Mouse (Mus musculus) hindbrain, embryonic 12.5 days (tissue): ENCODE results near the gene Galnt7. TPM values are rescaled to one million over a fixed set of nuclear protein-coding genes. Genes with fewer than 3 reads are reported as not detected.

ENCODE experiments used
- ATAC-seq: fragments of 200-750 bp; cut with Nextera tagmentation; 2 replicates; pipeline ENCODE4 v1.8.0; 2017; ENCODE audit warnings: moderate TSS enrichment; ENCODE audit not compliant: low FRiP score
- H3K27ac ChIP-seq: fragments of 300-500 bp; sonication (generic); 2 replicates; pipeline ENCODE4 v1.5.1; 2016; ENCODE audit warnings: mild to moderate bottlenecking
- H3K27me3 ChIP-seq: fragments of 300-500 bp; sonication (generic); 2 replicates; pipeline ENCODE4 v1.6.1; 2016; ENCODE audit warnings: mild to moderate bottlenecking
- H3K36me3 ChIP-seq: fragments of 300-500 bp; sonication (generic); 2 replicates; pipeline ENCODE4 v1.6.1; 2016; ENCODE audit warnings: mild to moderate bottlenecking
- H3K4me1 ChIP-seq: fragments of 300-500 bp; sonication (generic); 2 replicates; pipeline ENCODE4 v1.6.1; 2016
- H3K4me2 ChIP-seq: fragments of 300-500 bp; sonication (generic); replicated peaks from 2 replicates; pipeline ENCODE4 v1.6.1; 2016; ENCODE audit warnings: mild to moderate bottlenecking
- H3K4me3 ChIP-seq: fragments of 300-500 bp; sonication (generic); 2 replicates; pipeline ENCODE4 v1.5.1; 2016; ENCODE audit warnings: mild to moderate bottlenecking
- H3K9ac ChIP-seq: fragments of 300-500 bp; sonication (generic); 2 replicates; pipeline ENCODE4 v1.6.1; 2016; ENCODE audit warnings: mild to moderate bottlenecking, moderate library complexity
- H3K9me3 ChIP-seq: fragments of 300-500 bp; sonication (generic); replicated peaks from 2 replicates; pipeline ENCODE4 v1.6.1; 2016; ENCODE audit warnings: mild to moderate bottlenecking
- WGBS: fragments of 180-500 bp; shearing (Covaris S2); methylation state at CpG from one replicate; pipeline ENCODE4 v1.1.7; 2016; 5-methylcytosine and 5-hydroxymethylcytosine counted together
- polyA plus RNA-seq: library from polyadenylated mRNA; unstranded; fragments of >200 nt; fragmentation: Nextera tagmentation; extraction: Ambion mirVana; gene quantifications from 2 replicates; pipeline ENCODE4 v1.2.1, GENCODE M21; 2016

Galnt7 gene
- polyA plus RNA-seq, 1 experiment from 2014 or later = 17.8 TPM

GRCm38 (mm10) chr8:57546834-57547233 lies 106.0 kb downstream of the Galnt7 start:
- H3K27ac ChIP-seq = no peak overlapping the region
- ATAC-seq = no peak
- no peaks in the 10 kb centered on the region for H3K36me3 ChIP-seq
- H3K27me3 ChIP-seq = no peaks in the 10 kb centered on the region
- peaks cover 6% of the 10 kb centered on the region; the same call in 1 of the 2 replicates for H3K4me1 ChIP-seq
- H3K9ac ChIP-seq = no peak overlapping the region
- WGBS = 89% methylated on average over 3 of the region's 3 CpGs
- no peak overlapping the region for H3K4me2 ChIP-seq
- H3K4me3 ChIP-seq = no peak overlapping the region
- H3K9me3 ChIP-seq = no peaks in the 10 kb centered on the region

DNA sequence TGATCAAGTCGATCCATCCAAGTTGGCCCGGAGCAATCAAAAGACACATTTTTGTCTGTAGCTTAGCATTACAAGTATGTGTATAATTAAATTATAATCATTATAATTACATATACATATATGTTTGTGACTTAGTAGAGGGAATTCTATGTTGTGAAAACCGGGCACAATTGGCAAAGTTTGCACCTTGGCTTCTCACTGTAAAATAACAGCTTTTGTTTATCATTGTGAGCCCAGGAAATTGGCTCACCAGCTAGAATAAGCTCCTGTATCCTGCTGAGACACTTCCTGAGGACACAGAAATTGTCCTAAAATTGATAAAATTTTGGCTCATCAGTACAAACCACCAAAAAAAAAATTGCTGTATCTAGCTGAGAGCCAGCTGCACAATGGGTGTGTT lies 106.4 kb downstream of the Galnt7 start:
- Histone ChIP-seq H3K4me3 (no peak overlapping the region), H3K4me2 (no peak overlapping the region), H3K9me3 (no peaks in the 10 kb centered on the region), H3K27me3 (no peaks in the 10 kb centered on the region), H3K4me1 (peaks cover 6% of the 10 kb centered on the region; the same call in 1 of the 2 replicates), H3K27ac (no peak overlapping the region), H3K9ac (no peak overlapping the region), H3K36me3 (no peaks in the 10 kb centered on the region)
- no peak for ATAC-seq
- whole genome bisulfite sequencing = 93% methylated on average over 3 of the region's 3 CpGs

- H3K4me3 ChIP-seq = no peak overlapping the region
- H3K27ac ChIP-seq = no peak overlapping the region
- no peaks in the 10 kb centered on the region for H3K9me3 ChIP-seq
- ATAC-seq = no peak
- no peaks in the 10 kb centered on the region for H3K27me3 ChIP-seq
- H3K36me3 ChIP-seq = peaks cover 1% of the 10 kb centered on the region; the same call in 1 of the 2 replicates
- 90% methylated on average over 9 of the region's 9 CpGs for WGBS
- H3K4me2 ChIP-seq = no peak overlapping the region
- H3K9ac ChIP-seq = no peak overlapping the region
- H3K4me1 ChIP-seq = no peaks in the 10 kb centered on the region
These were observed 111.4 kb downstream of the Galnt7 start for GRCm38 (mm10) chr8:57541405-57541804.

GRCm38 (mm10) chr8:57540951-57541350 lies 111.9 kb downstream of the Galnt7 start:
- no peaks in the 10 kb centered on the region for H3K27me3 ChIP-seq
- H3K9ac ChIP-seq = no peak overlapping the region
- H3K4me2 ChIP-seq = no peak overlapping the region
- no peaks in the 10 kb centered on the region for H3K9me3 ChIP-seq
- no peak for ATAC-seq
- H3K4me3 ChIP-seq = no peak overlapping the region
- H3K27ac ChIP-seq = no peak overlapping the region
- WGBS = 96% methylated on average over 11 of the region's 11 CpGs
- H3K36me3 ChIP-seq = peaks cover 6% of the 10 kb centered on the region
- no peaks in the 10 kb centered on the region for H3K4me1 ChIP-seq

DNA sequence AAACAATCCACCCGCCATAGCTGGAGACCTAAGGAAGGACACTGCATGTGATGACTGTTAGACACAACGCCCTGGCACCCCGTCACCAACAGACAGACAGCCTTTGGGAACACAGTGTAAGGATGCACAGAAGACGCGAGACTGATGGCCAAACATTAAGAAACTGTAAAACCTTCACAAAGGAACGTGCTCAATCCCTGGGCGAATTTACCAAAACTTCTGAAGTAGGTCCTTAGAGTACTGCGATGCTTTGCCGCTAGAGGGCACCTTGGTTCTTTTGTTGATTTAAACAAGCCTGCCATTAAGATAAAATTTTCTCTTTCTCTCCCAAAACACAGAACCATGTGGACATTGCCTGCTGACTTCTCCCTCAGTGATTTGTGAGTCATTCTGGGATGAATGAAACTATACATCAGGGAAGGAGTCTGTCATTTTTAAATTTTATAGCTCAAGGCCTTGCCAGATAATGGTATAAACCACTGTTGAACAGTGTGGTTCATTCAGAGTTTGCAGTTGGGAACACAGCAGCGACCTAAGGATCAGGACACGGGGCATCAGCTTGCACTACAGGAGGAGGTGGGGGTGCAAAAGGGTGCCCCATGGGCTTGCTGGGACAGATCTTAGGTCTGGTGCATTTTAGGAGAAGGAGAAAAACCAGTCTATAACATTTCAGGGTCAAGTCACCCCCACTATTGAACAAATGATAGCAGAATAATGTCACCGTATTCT lies 112.6 kb downstream of the Galnt7 start:
- WGBS = 49% methylated on average over 12 of the region's 12 CpGs
- Histone ChIP-seq H3K4me2 (no peak overlapping the region), H3K36me3 (peaks cover 13% of the 10 kb centered on the region), H3K9me3 (no peaks in the 10 kb centered on the region), H3K27me3 (no peaks in the 10 kb centered on the region), H3K4me1 (no peaks in the 10 kb centered on the region), H3K9ac (no peak overlapping the region), H3K27ac (no peak overlapping the region), H3K4me3 (no peak overlapping the region)
- no peak for ATAC-seq

- H3K4me1 ChIP-seq = no peaks in the 10 kb centered on the region
- H3K27me3 ChIP-seq = no peaks in the 10 kb centered on the region
- no peak overlapping the region for H3K4me3 ChIP-seq
- H3K4me2 ChIP-seq = no peak overlapping the region
- WGBS = 89% methylated on average over 7 of the region's 7 CpGs
- no peaks in the 10 kb centered on the region for H3K9me3 ChIP-seq
- H3K27ac ChIP-seq = no peak overlapping the region
- peaks cover 19% of the 10 kb centered on the region for H3K36me3 ChIP-seq
- no peak overlapping the region for H3K9ac ChIP-seq
- no peak for ATAC-seq
These were observed 114.2 kb downstream of the Galnt7 start for GRCm38 (mm10) chr8:57538601-57539000.

- Histone ChIP-seq H3K4me3 (no peak overlapping the region), H3K27me3 (no peaks in the 10 kb centered on the region), H3K36me3 (peaks cover 19% of the 10 kb centered on the region), H3K4me2 (no peak overlapping the region), H3K9ac (no peak overlapping the region), H3K9me3 (no peaks in the 10 kb centered on the region), H3K27ac (no peak overlapping the region), H3K4me1 (no peaks in the 10 kb centered on the region)
- 92% methylated on average over 6 of the region's 6 CpGs for WGBS
- no peak for ATAC-seq
These were observed 116.7 kb downstream of the Galnt7 start for GRCm38 (mm10) chr8:57536167-57536566.

GRCm38 (mm10) chr8:57534495-57534894 lies 118.3 kb downstream of the Galnt7 start:
- Histone ChIP-seq H3K9me3 (no peaks in the 10 kb centered on the region), H3K36me3 (peaks cover 19% of the 10 kb centered on the region), H3K4me2 (no peak overlapping the region), H3K27me3 (no peaks in the 10 kb centered on the region), H3K4me1 (no peaks in the 10 kb centered on the region), H3K27ac (no peak overlapping the region), H3K9ac (no peak overlapping the region), H3K4me3 (no peak overlapping the region)
- WGBS = 72% methylated on average over 4 of the region's 4 CpGs
- no peak for ATAC-seq

DNA sequence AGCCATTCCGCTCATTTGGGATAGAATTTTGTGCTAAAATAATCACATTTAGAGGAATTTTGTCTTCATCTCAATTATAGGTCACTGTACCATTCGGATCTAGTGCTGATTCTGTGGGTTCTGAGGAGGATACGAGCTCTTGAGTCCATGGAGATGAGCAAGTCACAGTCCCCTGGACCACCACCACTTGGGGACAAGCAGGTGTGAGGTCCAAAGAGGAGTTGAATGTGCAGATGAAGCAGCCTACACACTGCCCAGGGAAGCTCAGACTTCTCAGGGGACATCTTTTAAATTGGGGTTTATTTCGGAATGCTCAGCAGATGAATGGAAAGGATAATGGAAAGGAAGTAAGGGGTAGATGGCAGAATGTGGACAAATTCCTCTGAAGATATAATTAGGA lies 119.7 kb downstream of the Galnt7 start:
- no peak for ATAC-seq
- H3K27ac ChIP-seq = no peak overlapping the region
- no peaks in the 10 kb centered on the region for H3K4me1 ChIP-seq
- WGBS = 95% methylated on average over 4 of the region's 4 CpGs
- no peaks in the 10 kb centered on the region for H3K9me3 ChIP-seq
- H3K4me2 ChIP-seq = no peak overlapping the region
- H3K9ac ChIP-seq = no peak overlapping the region
- H3K4me3 ChIP-seq = no peak overlapping the region
- no peaks in the 10 kb centered on the region for H3K27me3 ChIP-seq
- H3K36me3 ChIP-seq = peaks cover 19% of the 10 kb centered on the region

GRCm38 (mm10) chr8:57532223-57532622 lies 120.6 kb downstream of the Galnt7 start:
- H3K4me1 ChIP-seq = no peaks in the 10 kb centered on the region
- H3K9ac ChIP-seq = no peak overlapping the region
- no peak overlapping the region for H3K27ac ChIP-seq
- no peak overlapping the region for H3K4me3 ChIP-seq
- H3K9me3 ChIP-seq = no peaks in the 10 kb centered on the region
- H3K36me3 ChIP-seq = peaks cover 19% of the 10 kb centered on the region
- no peaks in the 10 kb centered on the region for H3K27me3 ChIP-seq
- H3K4me2 ChIP-seq = no peak overlapping the region
- WGBS = 57% methylated on average over 2 of the region's 2 CpGs
- no peak for ATAC-seq

DNA sequence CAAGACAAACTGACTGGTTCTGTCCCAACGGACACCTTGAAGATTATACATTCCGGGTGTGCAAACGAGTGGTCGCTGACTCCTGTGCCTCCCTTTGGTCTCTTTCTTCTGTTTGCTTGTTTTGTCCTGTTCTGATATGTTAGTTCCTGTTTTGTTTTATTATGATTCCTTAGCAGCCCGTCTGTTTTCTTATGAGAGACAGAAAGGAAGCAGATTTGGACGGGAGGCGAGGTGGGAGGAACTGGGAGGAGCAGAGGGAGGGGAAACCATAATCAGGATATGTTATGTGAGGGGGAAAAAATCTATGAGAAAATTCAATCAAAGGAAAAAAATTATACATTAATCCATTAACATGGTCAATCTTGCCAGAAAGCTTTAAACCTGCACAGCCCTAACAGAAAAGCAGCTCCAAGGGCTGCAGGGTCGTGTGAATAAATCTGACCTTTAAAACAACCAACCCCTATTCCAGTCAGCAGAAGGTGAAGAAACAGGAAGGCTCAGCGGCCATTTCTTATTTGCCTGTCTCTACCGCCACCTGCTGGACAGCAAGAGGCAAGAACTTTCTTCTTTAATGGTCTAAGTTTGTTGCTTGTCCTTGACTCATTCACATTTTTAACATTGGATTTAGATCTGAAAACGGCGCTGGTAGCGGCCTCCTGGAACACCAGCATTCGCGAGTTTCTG lies 122.0 kb downstream of the Galnt7 start:
- no peak overlapping the region for H3K4me3 ChIP-seq
- no peak overlapping the region for H3K9ac ChIP-seq
- H3K36me3 ChIP-seq = peaks cover 12% of the 10 kb centered on the region
- H3K27ac ChIP-seq = no peak overlapping the region
- no peaks in the 10 kb centered on the region for H3K4me1 ChIP-seq
- no peaks in the 10 kb centered on the region for H3K9me3 ChIP-seq
- no peaks in the 10 kb centered on the region for H3K27me3 ChIP-seq
- ATAC-seq = peak; percentile 26; the same call in 1 of the 2 replicates
- WGBS = 35% methylated on average over 15 of the region's 15 CpGs
- no peak overlapping the region for H3K4me2 ChIP-seq

DNA sequence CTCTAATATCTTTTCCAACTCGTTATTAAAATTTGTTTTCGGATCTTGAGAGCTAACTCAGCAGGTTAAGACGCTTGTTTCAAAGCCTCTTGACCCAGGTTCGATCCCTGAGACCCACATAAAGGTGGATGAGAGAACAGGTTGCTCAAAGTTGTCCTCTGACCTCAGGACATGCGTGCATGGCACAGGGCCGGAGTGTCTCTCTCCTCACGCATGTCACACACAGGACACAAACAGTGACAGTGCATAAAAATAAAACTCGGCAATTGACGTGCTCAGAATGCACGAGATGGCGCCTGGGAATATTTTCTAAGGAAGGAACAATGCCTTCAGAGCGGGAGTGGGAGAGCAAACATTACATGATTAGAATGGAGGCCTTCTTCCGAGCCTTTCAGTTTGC lies 122.6 kb downstream of the Galnt7 start:
- H3K9ac ChIP-seq = no peak overlapping the region
- H3K36me3 ChIP-seq = peaks cover 8% of the 10 kb centered on the region
- no peaks in the 10 kb centered on the region for H3K9me3 ChIP-seq
- no peak for ATAC-seq
- H3K4me2 ChIP-seq = no peak overlapping the region
- H3K27ac ChIP-seq = no peak overlapping the region
- WGBS = 89% methylated on average over 13 of the region's 13 CpGs
- H3K27me3 ChIP-seq = no peaks in the 10 kb centered on the region
- no peaks in the 10 kb centered on the region for H3K4me1 ChIP-seq
- H3K4me3 ChIP-seq = no peak overlapping the region

DNA sequence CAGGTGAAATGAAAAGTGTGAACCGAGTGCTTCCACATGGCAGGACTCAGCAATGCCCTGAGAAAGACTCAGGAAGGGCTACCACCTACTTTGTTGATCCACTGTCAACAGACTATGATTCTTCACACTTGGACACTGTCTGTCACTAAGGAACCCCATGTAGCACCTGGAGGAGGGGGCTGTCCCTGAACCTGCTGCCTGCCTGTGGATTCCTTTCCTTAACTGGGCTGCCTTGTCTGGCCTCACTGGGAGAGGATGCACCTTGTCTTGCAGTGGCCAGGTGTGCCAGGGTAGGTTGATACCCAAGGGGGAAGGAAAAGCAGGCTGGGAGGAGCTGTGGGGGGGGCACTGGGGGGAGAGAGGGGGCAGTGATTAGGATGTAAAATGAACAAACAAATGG lies 124.8 kb downstream of the Galnt7 start:
- H3K27ac ChIP-seq = no peak overlapping the region
- WGBS = 92% methylated on average over 1 of the region's 1 CpGs
- H3K9me3 ChIP-seq = no peaks in the 10 kb centered on the region
- no peaks in the 10 kb centered on the region for H3K27me3 ChIP-seq
- H3K4me2 ChIP-seq = no peak overlapping the region
- no peak overlapping the region for H3K4me3 ChIP-seq
- H3K9ac ChIP-seq = no peak overlapping the region
- H3K4me1 ChIP-seq = no peaks in the 10 kb centered on the region
- ATAC-seq = no peak
- 0 out of 2 replicates have a peak, but pooled peaks cover 3% of the 10 kb centered on the region for H3K36me3 ChIP-seq
